Mouse (Mus musculus): Measurements from ENCODE around the gene Pde1c. TPM values are rescaled to one million over a fixed set of nuclear protein-coding genes. Genes with fewer than 3 reads are reported as not detected.

Gene Pde1c
- total and polyA plus RNA-seq, 2 experiments from 2014 or later, result 27.5 to 56.0 TPM

DNA sequence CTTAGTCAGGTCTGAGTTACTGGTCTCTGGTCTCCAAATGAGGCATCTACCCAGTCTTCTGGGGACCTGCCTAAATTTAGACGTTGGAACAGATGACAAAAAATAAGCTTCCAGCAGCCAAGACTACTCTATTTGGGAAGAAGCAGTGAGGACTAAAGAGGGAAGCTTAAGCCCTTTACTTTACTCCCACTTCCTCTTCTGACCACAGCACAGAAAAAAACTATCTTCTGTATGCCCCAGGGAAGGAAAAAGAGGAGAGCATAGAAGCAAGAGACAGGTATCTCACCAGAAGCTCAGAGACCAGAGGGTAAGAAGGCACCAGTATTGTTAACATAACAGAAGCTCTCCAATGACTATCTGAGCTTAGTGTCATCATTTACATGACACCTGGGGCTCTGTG, 410.7 kb downstream of the Pde1c start:
- 58% methylated on average over 1 of the region's 1 CpGs for WGBS
- ATAC-seq (no peak), DNase-seq (ENCODE audit: low spot score) (no peak)
- Histone ChIP-seq H3K4me3 (ENCODE audit: low read length) (no peak overlapping the region), H3K4me2 (ENCODE audit: low read depth, low read length) (no peak overlapping the region), H3K27me3 (ENCODE audit: insufficient read depth, low read length) (no peaks in the 10 kb centered on the region), H3K4me1 (ENCODE audit: insufficient read depth, low read length) (no peaks in the 10 kb centered on the region), H3K36me3 (ENCODE audit: insufficient read depth, low read length) (no peaks in the 10 kb centered on the region), H3K9me3 (ENCODE audit: low read length) (no peaks in the 10 kb centered on the region), H3K9ac (replicated peaks; ENCODE audit: low read length) (no peak overlapping the region), H3K27ac (no peak overlapping the region)
- no peak for TF ChIP-seq CTCF (IDR thresholded peaks at IDR 0.05; ENCODE audit: low read depth)

DNA sequence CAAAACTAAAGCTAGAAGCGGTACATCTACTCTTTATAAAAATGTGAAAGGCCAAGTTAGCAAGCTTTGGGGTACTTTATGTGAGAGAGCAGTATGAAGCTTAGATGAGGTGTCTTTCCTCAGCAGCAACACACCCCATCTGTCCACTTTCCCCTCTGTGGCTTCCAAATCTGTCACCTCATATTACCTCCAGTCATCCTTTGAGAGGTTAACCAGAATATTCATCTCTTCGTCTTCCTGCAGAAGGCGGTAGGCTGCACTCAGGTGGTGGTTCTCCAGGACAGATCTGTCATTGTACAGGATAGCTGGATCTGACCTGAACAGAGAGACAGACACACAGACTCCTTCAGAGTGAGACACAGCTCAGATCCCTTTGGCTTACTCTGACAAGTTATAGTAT, 412.1 kb downstream of the Pde1c start:
- Histone ChIP-seq H3K4me1 (ENCODE audit: insufficient read depth, low read length) (no peaks in the 10 kb centered on the region), H3K27me3 (ENCODE audit: insufficient read depth, low read length) (no peaks in the 10 kb centered on the region), H3K4me2 (ENCODE audit: low read depth, low read length) (no peak overlapping the region), H3K4me3 (ENCODE audit: low read length) (no peak overlapping the region), H3K9ac (replicated peaks; ENCODE audit: low read length) (no peak overlapping the region), H3K9me3 (ENCODE audit: low read length) (no peaks in the 10 kb centered on the region), H3K27ac (no peak overlapping the region), H3K36me3 (ENCODE audit: insufficient read depth, low read length) (no peaks in the 10 kb centered on the region)
- TF ChIP-seq CTCF (IDR thresholded peaks at IDR 0.05; ENCODE audit: low read depth), result no peak
- DNase-seq (ENCODE audit: low spot score) (no peak), ATAC-seq (0 out of 2 replicates have a peak, but pooled peaks have one; percentile 55)
- 87% methylated on average over 3 of the region's 3 CpGs for WGBS

DNA sequence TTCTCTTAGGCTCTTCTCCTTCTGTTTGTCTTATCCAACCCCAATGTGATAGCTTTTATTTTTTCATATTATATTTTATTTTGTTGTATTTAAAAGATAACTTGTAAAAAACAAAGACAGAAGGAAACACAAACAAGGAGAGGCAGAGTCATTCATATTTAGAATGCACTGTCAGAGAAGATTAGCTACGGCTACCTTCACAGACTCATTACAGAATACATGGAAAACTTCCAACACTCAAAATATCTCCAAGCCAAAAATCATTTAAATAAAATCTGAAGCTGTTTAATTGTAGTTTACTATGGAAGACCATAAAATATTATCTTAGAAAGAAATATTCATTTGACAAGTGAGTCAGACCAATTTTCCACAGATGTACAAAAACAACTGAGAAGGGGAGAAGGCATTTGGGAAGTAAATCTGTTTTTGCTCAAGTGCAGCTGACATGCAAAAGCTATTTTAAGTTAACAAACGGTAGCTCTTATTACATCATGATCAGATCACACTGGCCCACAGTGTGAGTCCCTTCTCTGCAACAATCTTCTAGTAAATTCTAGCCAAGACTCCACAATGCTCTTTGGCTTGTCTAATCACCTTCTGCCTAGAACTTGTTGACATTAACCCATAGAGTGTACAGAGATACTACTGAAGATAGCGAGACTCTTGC, 438.3 kb downstream of the Pde1c start:
- Histone ChIP-seq H3K4me3 (ENCODE audit: low read length) (no peak overlapping the region), H3K36me3 (ENCODE audit: insufficient read depth, low read length) (no peaks in the 10 kb centered on the region; the same call in 1 of the 2 replicates), H3K27me3 (ENCODE audit: insufficient read depth, low read length) (no peaks in the 10 kb centered on the region), H3K27ac (no peak overlapping the region), H3K4me2 (ENCODE audit: low read depth, low read length) (no peak overlapping the region), H3K9me3 (ENCODE audit: low read length) (no peaks in the 10 kb centered on the region), H3K4me1 (ENCODE audit: insufficient read depth, low read length) (no peaks in the 10 kb centered on the region), H3K9ac (replicated peaks; ENCODE audit: low read length) (no peak overlapping the region)
- DNase-seq (ENCODE audit: low spot score), result no peak
- TF ChIP-seq CTCF (IDR thresholded peaks at IDR 0.05; ENCODE audit: low read depth), result no peak
- ATAC-seq, result no peak
- 66% methylated on average over 3 of the region's 3 CpGs for WGBS

DNA sequence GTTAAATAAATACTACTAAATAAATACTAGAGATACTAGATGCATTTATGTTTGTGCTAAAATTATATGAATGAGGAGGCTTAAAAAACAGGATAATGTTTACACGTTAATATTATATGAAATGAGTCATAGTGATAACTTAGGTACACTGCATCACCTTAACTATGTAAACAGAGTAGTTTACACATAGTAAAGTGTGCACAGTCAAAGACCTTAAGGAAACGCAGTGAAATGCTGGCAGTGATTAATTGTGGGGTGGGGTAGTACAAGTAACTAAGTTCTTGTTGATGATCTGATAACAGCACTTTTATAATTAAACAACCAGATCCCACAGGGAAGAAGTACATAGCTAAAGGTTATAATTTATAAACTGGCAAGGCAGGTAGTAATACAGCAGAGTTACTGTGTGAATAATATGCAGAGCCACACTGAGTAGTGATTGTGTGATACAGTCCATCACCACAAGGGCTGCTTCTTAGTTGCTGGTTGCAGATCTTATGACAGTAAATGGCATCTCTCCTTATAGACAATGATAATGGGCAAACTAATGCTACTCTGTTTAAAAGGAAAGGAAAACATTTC, 469.3 kb downstream of the Pde1c start:
- Histone ChIP-seq H3K4me3 (ENCODE audit: low read length) (no peak overlapping the region), H3K9ac (replicated peaks; ENCODE audit: low read length) (no peak overlapping the region), H3K4me2 (ENCODE audit: low read depth, low read length) (no peak overlapping the region), H3K36me3 (ENCODE audit: insufficient read depth, low read length) (no peaks in the 10 kb centered on the region), H3K4me1 (ENCODE audit: insufficient read depth, low read length) (no peaks in the 10 kb centered on the region), H3K27me3 (ENCODE audit: insufficient read depth, low read length) (no peaks in the 10 kb centered on the region), H3K27ac (no peak overlapping the region), H3K9me3 (ENCODE audit: low read length) (peaks cover 7% of the 10 kb centered on the region)
- no peak for DNase-seq (ENCODE audit: low spot score)
- 90% methylated on average over 2 of the region's 2 CpGs for WGBS
- no peak for ATAC-seq
- TF ChIP-seq CTCF (IDR thresholded peaks at IDR 0.05; ENCODE audit: low read depth), result no peak

DNA sequence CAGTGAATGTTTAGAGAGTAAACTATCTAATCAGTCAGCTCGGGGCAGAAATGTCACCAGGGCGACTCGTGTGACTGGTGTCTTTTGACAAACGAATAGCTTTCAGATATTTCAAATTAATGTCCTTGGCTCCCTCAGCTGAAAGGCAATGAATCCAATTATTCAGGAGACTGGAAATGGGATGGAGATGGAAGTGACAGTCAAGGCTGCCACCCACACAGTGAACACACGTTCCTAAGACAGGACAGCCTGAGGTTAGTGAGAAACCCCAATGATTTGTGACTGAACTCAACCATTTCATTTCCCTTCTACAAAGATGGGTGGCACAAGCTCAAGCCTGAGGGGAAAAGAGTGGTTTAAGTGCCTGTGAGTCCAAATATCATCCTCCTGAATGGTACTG, 470.5 kb downstream of the Pde1c start:
- Histone ChIP-seq H3K4me3 (ENCODE audit: low read length) (no peak overlapping the region), H3K9ac (replicated peaks; ENCODE audit: low read length) (no peak overlapping the region), H3K27ac (no peak overlapping the region), H3K4me1 (ENCODE audit: insufficient read depth, low read length) (no peaks in the 10 kb centered on the region), H3K27me3 (ENCODE audit: insufficient read depth, low read length) (no peaks in the 10 kb centered on the region), H3K4me2 (ENCODE audit: low read depth, low read length) (no peak overlapping the region), H3K36me3 (ENCODE audit: insufficient read depth, low read length) (no peaks in the 10 kb centered on the region), H3K9me3 (ENCODE audit: low read length) (peaks cover 7% of the 10 kb centered on the region)
- DNase-seq (ENCODE audit: low spot score), result peak; percentile 30
- 59% methylated on average over 5 of the region's 5 CpGs for WGBS
- no peak for TF ChIP-seq CTCF (IDR thresholded peaks at IDR 0.05; ENCODE audit: low read depth)
- ATAC-seq, result peak; percentile 64

DNA sequence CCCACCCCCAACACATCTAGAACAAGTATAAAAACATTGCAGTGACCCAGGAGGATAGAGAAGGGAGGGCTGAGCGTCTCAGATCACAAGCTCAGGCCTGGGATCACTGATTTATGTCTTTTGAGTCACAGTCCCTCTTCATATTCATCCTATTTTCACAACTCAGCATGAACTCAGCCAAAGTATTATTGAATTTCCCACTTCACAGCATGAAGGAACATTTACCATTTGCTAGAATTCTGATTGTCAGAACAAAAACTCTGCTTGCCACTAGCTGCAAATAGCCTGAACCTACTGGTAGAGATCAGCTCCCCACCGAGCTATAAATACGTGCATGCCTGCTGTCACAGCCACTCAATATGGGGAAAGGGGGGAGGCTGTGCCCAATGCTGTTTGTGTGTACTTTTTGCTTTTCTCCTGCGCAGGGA, 492.5 kb downstream of the Pde1c start:
- H3K9me3 ChIP-seq (ENCODE audit: low read length), result no peaks in the 10 kb centered on the region
- 16% methylated on average over 4 of the region's 4 CpGs for WGBS
- no peak overlapping the region for H3K4me2 ChIP-seq (ENCODE audit: low read depth, low read length)
- TF ChIP-seq CTCF (IDR thresholded peaks at IDR 0.05; ENCODE audit: low read depth), result no peak
- H3K27ac ChIP-seq, result no peak overlapping the region
- ATAC-seq (0 out of 2 replicates have a peak, but pooled peaks have one; percentile 43), DNase-seq (ENCODE audit: low spot score) (peak; percentile 47)
- H3K4me3 ChIP-seq (ENCODE audit: low read length), result no peak overlapping the region
- no peaks in the 10 kb centered on the region for H3K4me1 ChIP-seq (ENCODE audit: insufficient read depth, low read length)
- H3K27me3 ChIP-seq (ENCODE audit: insufficient read depth, low read length), result no peaks in the 10 kb centered on the region
- no peaks in the 10 kb centered on the region for H3K36me3 ChIP-seq (ENCODE audit: insufficient read depth, low read length)
- no peak overlapping the region for H3K9ac ChIP-seq (replicated peaks; ENCODE audit: low read length)

DNA sequence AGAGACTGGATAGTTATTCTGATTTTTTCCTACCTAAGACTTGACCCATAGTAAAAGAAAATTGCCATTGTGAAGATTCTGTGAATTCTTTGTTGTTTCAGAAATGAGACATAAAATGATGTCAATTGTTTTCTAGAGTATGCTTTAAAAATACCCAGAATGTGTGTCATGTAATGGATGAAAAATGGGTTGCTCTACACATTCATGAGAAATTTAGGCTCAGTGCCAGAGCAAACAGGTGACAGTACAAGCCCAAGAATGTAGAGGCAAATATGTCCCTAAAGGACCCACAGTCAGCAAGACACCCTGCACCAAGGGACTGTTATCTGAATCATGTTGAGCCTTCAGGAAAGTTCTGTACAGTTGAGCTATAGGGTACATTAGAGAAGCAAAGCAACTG, 500.4 kb downstream of the Pde1c start:
- Histone ChIP-seq H3K4me2 (ENCODE audit: low read depth, low read length) (no peak overlapping the region), H3K4me1 (ENCODE audit: insufficient read depth, low read length) (no peaks in the 10 kb centered on the region), H3K36me3 (ENCODE audit: insufficient read depth, low read length) (no peaks in the 10 kb centered on the region), H3K4me3 (ENCODE audit: low read length) (no peak overlapping the region), H3K9ac (replicated peaks; ENCODE audit: low read length) (no peak overlapping the region), H3K27me3 (ENCODE audit: insufficient read depth, low read length) (no peaks in the 10 kb centered on the region), H3K27ac (no peak overlapping the region), H3K9me3 (ENCODE audit: low read length) (no peaks in the 10 kb centered on the region)
- TF ChIP-seq CTCF (IDR thresholded peaks at IDR 0.05; ENCODE audit: low read depth), result no peak
- ATAC-seq (no peak), DNase-seq (ENCODE audit: low spot score) (no peak)
